Mouse (Mus musculus): Measurements from ENCODE around the gene Hint1.
"Not testable (repeated sequence)": the region's sequence is repeated elsewhere in the genome, so short reads cannot be mapped to it uniquely, and the experiment has no call there.

GRCm38 (mm10) chr11:54858880-54859279 lies 7.3 kb upstream of the Hint1 start:
- TF ChIP-seq CTCF (IDR thresholded peaks at IDR 0.05; ENCODE audit: low read depth, low read length); POLR2A (IDR thresholded peaks at IDR 0.05; ENCODE audit: borderline replicate concordance, low read depth, low read length): not testable (repeated sequence)

Data from bone marrow macrophage, adult 2 months (primary cell).